Mouse (Mus musculus): Measurements from ENCODE around the gene Npas3. TPM values are rescaled to one million over a fixed set of nuclear protein-coding genes. Genes with fewer than 3 reads are reported as not detected.

Gene Npas3
- polyA plus RNA-seq, 1 experiment from 2014 or later: 23.2 TPM

GRCm38 (mm10) chr12:53819982-53820381, 571.5 kb downstream of the Npas3 start:
- no peaks in the 10 kb centered on the region for H3K27me3 ChIP-seq (replicated peaks)
- H3K4me3 ChIP-seq (replicated peaks): no peak overlapping the region
- no peak for ATAC-seq (ENCODE audit: low FRiP score)
- peaks cover 13% of the 10 kb centered on the region for H3K4me1 ChIP-seq
- H3K27ac ChIP-seq (replicated peaks): no peak overlapping the region
- no peak overlapping the region for H3K4me2 ChIP-seq
- no peaks in the 10 kb centered on the region for H3K36me3 ChIP-seq
- WGBS: 94% methylated on average over 4 of the region's 4 CpGs
- no peaks in the 10 kb centered on the region for H3K9me3 ChIP-seq (replicated peaks)
- H3K9ac ChIP-seq (replicated peaks): no peak overlapping the region

GRCm38 (mm10) chr12:53822881-53823280, 574.4 kb downstream of the Npas3 start:
- 69% methylated on average over 4 of the region's 4 CpGs for WGBS

GRCm38 (mm10) chr12:53825251-53825650, 576.8 kb downstream of the Npas3 start:
- Histone ChIP-seq H3K36me3 (no peaks in the 10 kb centered on the region), H3K4me1 (peaks cover 21% of the 10 kb centered on the region), H3K9me3 (replicated peaks) (no peaks in the 10 kb centered on the region), H3K9ac (replicated peaks) (no peak overlapping the region), H3K27ac (replicated peaks) (no peak overlapping the region), H3K4me2 (no peak overlapping the region), H3K27me3 (replicated peaks) (no peaks in the 10 kb centered on the region), H3K4me3 (replicated peaks) (no peak overlapping the region)
- no peak for ATAC-seq (ENCODE audit: low FRiP score)

More at GRCm38 (mm10) chr12:53822881-53823280, 574.4 kb downstream of the Npas3 start:
- Histone ChIP-seq H3K36me3 (no peaks in the 10 kb centered on the region), H3K4me3 (replicated peaks) (no peak overlapping the region), H3K4me1 (peaks cover 26% of the 10 kb centered on the region), H3K4me2 (no peak overlapping the region), H3K9me3 (replicated peaks) (no peaks in the 10 kb centered on the region), H3K9ac (replicated peaks) (no peak overlapping the region), H3K27ac (replicated peaks) (no peak overlapping the region), H3K27me3 (replicated peaks) (no peaks in the 10 kb centered on the region)
- ATAC-seq (ENCODE audit: low FRiP score): no peak

- Histone ChIP-seq H3K9me3 (replicated peaks) (no peaks in the 10 kb centered on the region), H3K9ac (replicated peaks) (no peak overlapping the region), H3K27me3 (replicated peaks) (no peaks in the 10 kb centered on the region), H3K27ac (replicated peaks) (no peak overlapping the region), H3K36me3 (no peaks in the 10 kb centered on the region), H3K4me2 (no peak overlapping the region), H3K4me1 (peaks cover 21% of the 10 kb centered on the region), H3K4me3 (replicated peaks) (no peak overlapping the region)
- no peak for ATAC-seq (ENCODE audit: low FRiP score)
- 53% methylated on average over 12 of the region's 12 CpGs for WGBS
Observed at GRCm38 (mm10) chr12:53825898-53826605, 577.6 kb downstream of the Npas3 start.

GRCm38 (mm10) chr12:53826812-53827211, 578.3 kb downstream of the Npas3 start:
- WGBS: 27% methylated on average over 3 of the region's 3 CpGs
- no peak overlapping the region for H3K27ac ChIP-seq (replicated peaks)
- no peak for ATAC-seq (ENCODE audit: low FRiP score)

GRCm38 (mm10) chr12:53832590-53832989, 584.1 kb downstream of the Npas3 start:
- Histone ChIP-seq H3K4me2 (no peak overlapping the region), H3K4me3 (replicated peaks) (no peak overlapping the region), H3K9me3 (replicated peaks) (no peaks in the 10 kb centered on the region), H3K27ac (replicated peaks) (peak overlapping the region; percentile 43; the same call in 1 of the 2 replicates), H3K4me1 (peaks cover 38% of the 10 kb centered on the region), H3K27me3 (replicated peaks) (no peaks in the 10 kb centered on the region), H3K36me3 (no peaks in the 10 kb centered on the region), H3K9ac (replicated peaks) (no peak overlapping the region)
- ATAC-seq (ENCODE audit: low FRiP score): no peak
- 56% methylated on average over 6 of the region's 6 CpGs for WGBS

More at GRCm38 (mm10) chr12:53826812-53827211, 578.3 kb downstream of the Npas3 start:
- H3K4me2 ChIP-seq: no peak overlapping the region
- H3K4me1 ChIP-seq: peaks cover 23% of the 10 kb centered on the region
- no peak overlapping the region for H3K4me3 ChIP-seq (replicated peaks)
- H3K9me3 ChIP-seq (replicated peaks): no peaks in the 10 kb centered on the region
- no peak overlapping the region for H3K9ac ChIP-seq (replicated peaks)
- no peaks in the 10 kb centered on the region for H3K36me3 ChIP-seq
- no peaks in the 10 kb centered on the region for H3K27me3 ChIP-seq (replicated peaks)

- WGBS: 63% methylated on average over 2 of the region's 2 CpGs
- Histone ChIP-seq H3K4me2 (no peak overlapping the region), H3K9me3 (replicated peaks) (no peaks in the 10 kb centered on the region), H3K4me3 (replicated peaks) (no peak overlapping the region), H3K4me1 (peaks cover 46% of the 10 kb centered on the region), H3K27ac (replicated peaks) (no peak overlapping the region), H3K36me3 (no peaks in the 10 kb centered on the region), H3K9ac (replicated peaks) (no peak overlapping the region), H3K27me3 (replicated peaks) (no peaks in the 10 kb centered on the region)
- no peak for ATAC-seq (ENCODE audit: low FRiP score)
Observed at GRCm38 (mm10) chr12:53833348-53833747, 584.9 kb downstream of the Npas3 start.

GRCm38 (mm10) chr12:53836031-53836790, 587.7 kb downstream of the Npas3 start:
- 49% methylated on average over 27 of the region's 27 CpGs for WGBS
- H3K9ac ChIP-seq (replicated peaks): no peak overlapping the region
- no peaks in the 10 kb centered on the region for H3K27me3 ChIP-seq (replicated peaks)
- H3K4me3 ChIP-seq (replicated peaks): no peak overlapping the region
- peak overlapping the region; percentile 19 for H3K4me2 ChIP-seq
- H3K27ac ChIP-seq (replicated peaks): 0 out of 2 replicates have a peak overlapping the region, but pooled peaks have one; percentile 23
- H3K4me1 ChIP-seq: peaks cover 53% of the 10 kb centered on the region
- no peak for ATAC-seq (ENCODE audit: low FRiP score)
- H3K9me3 ChIP-seq (replicated peaks): no peaks in the 10 kb centered on the region
- no peaks in the 10 kb centered on the region for H3K36me3 ChIP-seq

GRCm38 (mm10) chr12:53837408-53837807, 588.9 kb downstream of the Npas3 start:
- H3K4me3 ChIP-seq (replicated peaks): no peak overlapping the region
- no peak overlapping the region for H3K27ac ChIP-seq (replicated peaks)
- H3K9ac ChIP-seq (replicated peaks): no peak overlapping the region
- WGBS: 57% methylated on average over 15 of the region's 15 CpGs
- no peak overlapping the region for H3K4me2 ChIP-seq
- ATAC-seq (ENCODE audit: low FRiP score): no peak
- H3K36me3 ChIP-seq: no peaks in the 10 kb centered on the region
- H3K27me3 ChIP-seq (replicated peaks): no peaks in the 10 kb centered on the region
- no peaks in the 10 kb centered on the region for H3K9me3 ChIP-seq (replicated peaks)
- peaks cover 51% of the 10 kb centered on the region for H3K4me1 ChIP-seq

- Histone ChIP-seq H3K36me3 (no peaks in the 10 kb centered on the region), H3K9ac (replicated peaks) (no peak overlapping the region), H3K27me3 (replicated peaks) (no peaks in the 10 kb centered on the region), H3K4me3 (replicated peaks) (no peak overlapping the region), H3K27ac (replicated peaks) (0 out of 2 replicates have a peak overlapping the region, but pooled peaks have one; percentile 51), H3K4me2 (no peak overlapping the region), H3K9me3 (replicated peaks) (no peaks in the 10 kb centered on the region), H3K4me1 (peaks cover 41% of the 10 kb centered on the region)
- ATAC-seq (ENCODE audit: low FRiP score): no peak
- WGBS: 13% methylated on average over 7 of the region's 7 CpGs
Observed at GRCm38 (mm10) chr12:53838541-53838940, 590.1 kb downstream of the Npas3 start.

GRCm38 (mm10) chr12:53841928-53842671, 593.6 kb downstream of the Npas3 start:
- peaks cover 41% of the 10 kb centered on the region for H3K4me1 ChIP-seq
- 0 out of 2 replicates have a peak overlapping the region, but pooled peaks have one; percentile 1 for H3K27ac ChIP-seq (replicated peaks)
- no peaks in the 10 kb centered on the region for H3K9me3 ChIP-seq (replicated peaks)
- no peaks in the 10 kb centered on the region for H3K36me3 ChIP-seq
- 66% methylated on average over 16 of the region's 16 CpGs for WGBS
- H3K4me2 ChIP-seq: no peak overlapping the region
- H3K9ac ChIP-seq (replicated peaks): no peak overlapping the region
- no peak for ATAC-seq (ENCODE audit: low FRiP score)
- no peaks in the 10 kb centered on the region for H3K27me3 ChIP-seq (replicated peaks)
- H3K4me3 ChIP-seq (replicated peaks): no peak overlapping the region
